Comparison of ENCODE assay signal across 24 mouse cellular contexts in the genomic region with DNA sequence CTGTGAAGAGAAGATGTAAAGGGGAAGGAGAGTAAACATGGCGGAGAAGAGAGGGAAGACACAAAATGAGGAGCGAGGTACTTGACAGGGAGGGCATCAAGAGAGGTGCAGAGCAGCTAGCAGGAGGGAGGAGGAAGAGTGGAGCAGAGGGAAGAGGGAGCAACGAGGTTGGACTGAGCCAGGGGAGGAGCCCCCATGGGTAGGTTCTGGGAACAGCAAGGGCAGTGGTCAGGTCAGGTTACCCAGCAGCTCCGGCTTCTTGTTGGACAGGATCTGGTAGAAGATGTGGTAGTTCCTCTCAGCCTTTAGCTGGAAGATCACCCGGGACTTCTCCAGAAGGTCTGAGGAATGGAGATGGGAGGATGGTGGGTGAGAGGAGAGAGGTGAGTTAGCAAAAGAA. TPM values are rescaled to one million over a fixed set of nuclear protein-coding genes. Genes with fewer than 3 reads are reported as not detected.
"Had no signal": no experiment of that assay in that cellular context is flagged by ENCODE, and none has a peak within 500 bp of the region (broad histone marks: within the 10 kb centered on the region; RNA-seq: fewer than 3 reads in every experiment).

No protein-coding gene starts in this region.

- H3K4me2 ChIP-seq: limb, embryonic 12.5 days; limb, embryonic 15.5 days; liver, embryonic 11.5 days; lung, embryonic 14.5 days; midbrain, embryonic 12.5 days; midbrain, embryonic 15.5 days; neural tube, embryonic 12.5 days; neural tube, embryonic 15.5 days had no signal

- H3K27me3 ChIP-seq: limb, embryonic 15.5 days; midbrain, embryonic 12.5 days; midbrain, embryonic 15.5 days; neural tube, embryonic 12.5 days; neural tube, embryonic 15.5 days had no signal

- H3K27ac ChIP-seq: limb, embryonic 12.5 days; limb, embryonic 15.5 days; liver, embryonic 14.5 days; macrophage; midbrain, embryonic 12.5 days; midbrain, embryonic 15.5 days; neural tube, embryonic 12.5 days; neural tube, embryonic 15.5 days had no signal

- DNase-seq: kidney, postnatal 14 days; kidney, postnatal 4 days; left cerebral cortex, postnatal 4 days; liver, postnatal 0 days; lung, embryonic 14.5 days; right cerebral cortex, postnatal 4 days had no signal

- H3K4me3 ChIP-seq: limb, embryonic 12.5 days; limb, embryonic 15.5 days; midbrain, embryonic 12.5 days; midbrain, embryonic 15.5 days; neural tube, embryonic 12.5 days; neural tube, embryonic 15.5 days had no signal

- H3K9me3 ChIP-seq: limb, embryonic 12.5 days; limb, embryonic 15.5 days; midbrain, embryonic 12.5 days; midbrain, embryonic 15.5 days; neural tube, embryonic 12.5 days; neural tube, embryonic 15.5 days had no signal

- H3K9ac ChIP-seq: limb, embryonic 12.5 days; limb, embryonic 15.5 days; liver, embryonic 14.5 days; liver, postnatal 0 days; lung, embryonic 14.5 days; midbrain, embryonic 12.5 days; midbrain, embryonic 15.5 days; neural tube, embryonic 12.5 days; neural tube, embryonic 15.5 days had no signal

- H3K36me3 ChIP-seq: limb, embryonic 12.5 days; limb, embryonic 15.5 days; midbrain, embryonic 12.5 days; midbrain, embryonic 15.5 days; neural tube, embryonic 12.5 days; neural tube, embryonic 15.5 days had no signal

- H3K4me1 ChIP-seq: limb, embryonic 12.5 days; limb, embryonic 15.5 days; midbrain, embryonic 12.5 days; midbrain, embryonic 15.5 days; neural tube, embryonic 12.5 days; neural tube, embryonic 15.5 days had no signal

- ATAC-seq: liver, postnatal 0 days; lung, postnatal 0 days; midbrain, embryonic 15.5 days had no signal

RNA-seq across cellular contexts. Expression of gene Myh6, which starts 5.2 kb away (rescaled TPM):
- total RNA-seq: megakaryocyte, adult 5-6 weeks had no signal
- polyA plus RNA-seq: macrophage had no signal

RNA-seq across cellular contexts. Expression of gene Gm17428, which starts 15.2 kb away (rescaled TPM):
- total RNA-seq: layer of hippocampus, adult 18-20 months; layer of hippocampus, postnatal 14 days; left cerebral cortex, adult 8-10 months; left cerebral cortex, postnatal 14 days; left cerebral cortex, postnatal 4 days; megakaryocyte, adult 5-6 weeks had no signal
- polyA plus RNA-seq: kidney, embryonic 16.5 days; limb, embryonic 12.5 days; limb, embryonic 15.5 days; liver, embryonic 11.5 days; liver, embryonic 14.5 days; liver, postnatal 0 days; lung, embryonic 14.5 days; lung, postnatal 0 days; macrophage; midbrain, embryonic 12.5 days; midbrain, embryonic 15.5 days; neural tube, embryonic 12.5 days; neural tube, embryonic 15.5 days; stomach, embryonic 14.5 days; thymus, postnatal 0 days had no signal

RNA-seq across cellular contexts. Expression of gene Cmtm5, which starts 25.4 kb away (rescaled TPM):
- total RNA-seq: megakaryocyte, adult 5-6 weeks had no signal
- polyA plus RNA-seq: liver, embryonic 11.5 days; liver, postnatal 0 days; macrophage had no signal

RNA-seq across cellular contexts. Expression of gene Il25, which starts 29.0 kb away (rescaled TPM):
- total RNA-seq: layer of hippocampus, adult 18-20 months; layer of hippocampus, postnatal 14 days; left cerebral cortex, postnatal 14 days; left cerebral cortex, postnatal 4 days; megakaryocyte, adult 5-6 weeks had no signal
- polyA plus RNA-seq: kidney, embryonic 16.5 days; limb, embryonic 12.5 days; limb, embryonic 15.5 days; liver, embryonic 11.5 days; liver, embryonic 14.5 days; liver, postnatal 0 days; lung, embryonic 14.5 days; lung, postnatal 0 days; macrophage; midbrain, embryonic 12.5 days; stomach, embryonic 14.5 days; thymus, postnatal 0 days had no signal

RNA-seq across cellular contexts. Expression of gene Myh7, which starts 32.9 kb away (rescaled TPM):
- total RNA-seq: megakaryocyte, adult 5-6 weeks had no signal
- polyA plus RNA-seq: macrophage had no signal
